Mouse (Mus musculus): ENCODE results near the gene Ppt2. TPM values are rescaled to one million over a fixed set of nuclear protein-coding genes. Genes with fewer than 3 reads are reported as not detected.

The Ppt2 gene
- polyA plus RNA-seq, 2 experiments from 2014 or later: 20.6 to 32.2 TPM

- no peak for ATAC-seq
Observed at GRCm38 (mm10) chr17:34637459-34637858, 9.1 kb upstream of the Ppt2 start.

GRCm38 (mm10) chr17:34635671-34636070, 7.4 kb upstream of the Ppt2 start:
- no peak for ATAC-seq

DNA sequence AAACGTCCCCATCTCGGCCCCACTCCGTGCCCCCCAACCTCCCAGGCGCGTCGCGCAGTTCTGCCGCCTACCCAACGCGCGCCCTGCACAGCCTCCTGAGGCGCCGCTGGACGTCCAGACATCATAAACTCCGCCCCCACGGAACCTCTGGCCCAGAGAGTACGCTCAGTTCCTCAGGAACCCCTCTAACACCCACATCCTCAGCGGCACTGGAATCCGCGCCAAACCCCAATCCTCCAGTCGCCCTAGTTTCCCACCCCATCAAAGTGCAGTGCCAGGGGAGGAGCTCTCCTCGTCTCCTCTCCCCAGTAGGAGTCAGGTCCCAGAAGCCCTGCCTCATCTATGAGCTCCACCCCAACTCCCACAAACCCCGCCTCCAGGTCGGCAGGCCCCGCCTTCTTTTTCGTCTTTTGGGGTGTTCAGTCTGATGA, 4.0 kb upstream of the Ppt2 start:
- ATAC-seq: peak; percentile 56

DNA sequence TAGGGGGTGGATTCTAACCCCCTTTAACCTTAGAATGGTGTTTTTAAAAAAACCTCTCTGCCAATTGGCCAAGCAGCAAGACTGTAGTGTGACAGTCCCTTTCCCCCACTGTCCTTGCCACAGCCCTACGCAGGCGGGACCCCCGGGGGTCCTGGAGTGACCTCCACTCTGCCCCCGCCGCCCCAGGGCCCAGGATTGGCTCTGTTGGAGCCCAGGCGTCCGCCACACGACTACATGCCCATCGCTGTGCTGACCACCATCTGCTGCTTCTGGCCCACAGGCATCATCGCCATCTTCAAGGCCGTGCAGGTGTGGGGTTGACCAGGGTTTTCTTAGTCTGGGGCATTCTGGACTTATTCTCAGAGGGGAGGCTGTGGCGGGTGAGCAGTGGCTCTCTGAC, 3.3 kb upstream of the Ppt2 start:
- no peak for ATAC-seq

GRCm38 (mm10) chr17:34630761-34631301, 2.5 kb upstream of the Ppt2 start:
- ATAC-seq: no peak

- peak; percentile 48 for ATAC-seq
Observed at GRCm38 (mm10) chr17:34629796-34630603, 1.7 kb upstream of the Ppt2 start.

DNA sequence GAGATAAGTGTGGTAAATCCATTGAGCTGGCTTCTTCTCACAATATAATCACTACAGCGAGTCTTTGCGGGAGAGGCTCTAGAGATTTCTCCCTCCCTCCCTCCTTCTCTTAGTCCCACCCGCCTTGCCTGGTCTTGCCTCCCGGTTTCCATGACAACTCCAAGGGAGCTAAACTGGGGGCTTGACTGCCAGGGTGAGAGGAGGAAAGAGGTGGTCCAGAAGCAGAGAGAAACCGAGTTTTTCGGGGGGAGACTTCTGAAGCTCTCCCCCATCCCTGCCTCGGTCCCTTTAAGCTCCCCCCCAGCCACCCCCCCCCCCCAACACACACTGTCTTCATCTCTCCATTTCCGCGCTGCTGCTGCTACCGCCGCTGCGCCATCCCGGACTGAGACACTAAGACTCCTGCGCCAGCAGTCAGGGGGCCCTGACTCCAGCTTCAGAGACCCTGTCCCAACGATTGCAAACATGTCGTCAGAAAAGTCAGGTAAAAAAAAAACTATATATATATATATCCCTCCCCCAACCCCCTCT, 976 bp upstream of the Ppt2 start, which contains the start of gene Prrt1:
Gene Prrt1, plus strand, starts transcription at position 313 of the 531 bp plus-strand sequence.
- no peak for ATAC-seq

GRCm38 (mm10) chr17:34628644-34628967, 296 bp upstream of the Ppt2 start:
- no peak for ATAC-seq

DNA sequence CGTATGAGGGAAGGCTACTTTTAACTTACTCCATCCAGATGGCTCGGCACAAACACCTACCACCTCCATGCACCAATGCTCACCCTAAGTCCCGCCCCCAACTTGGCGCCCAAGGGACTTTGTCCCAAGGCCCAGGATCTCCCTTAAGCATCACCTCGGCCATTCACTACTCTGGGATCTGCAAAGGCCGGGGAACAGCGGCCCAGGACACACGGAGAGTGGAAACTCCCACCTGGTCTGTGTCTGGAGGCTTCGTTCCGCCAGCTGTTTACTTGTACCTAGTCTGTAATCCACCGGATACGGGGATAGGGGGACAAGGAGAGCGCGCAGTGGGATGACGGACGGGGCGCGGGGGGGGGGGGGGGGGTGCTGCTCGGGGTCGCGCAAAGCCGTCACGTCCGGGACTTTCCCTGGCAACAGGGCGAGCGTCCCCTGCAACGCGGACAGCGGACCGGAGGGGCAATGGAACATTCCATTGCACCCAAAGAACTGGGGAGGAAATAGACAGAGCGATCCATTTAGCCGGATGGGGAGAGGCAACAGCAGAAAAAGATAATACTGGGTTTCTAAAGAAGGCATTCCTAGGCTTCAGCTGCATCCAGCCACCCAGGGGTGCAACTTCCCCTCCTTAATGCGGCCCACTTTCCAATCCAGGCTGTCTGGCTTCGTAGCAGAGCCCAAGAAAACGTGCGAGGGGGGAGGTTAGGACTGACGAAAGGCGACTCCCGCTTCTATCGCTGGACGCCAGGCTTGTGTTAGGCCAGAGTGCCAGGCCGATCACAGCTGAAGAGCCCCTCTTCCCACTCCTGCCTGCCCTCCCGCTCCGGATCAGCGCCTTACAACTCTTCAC, 992 bp downstream of the Ppt2 start:
- peak; percentile 62 for ATAC-seq

GRCm38 (mm10) chr17:34626773-34627092, 1.6 kb downstream of the Ppt2 start:
- ATAC-seq: peak; percentile 19

GRCm38 (mm10) chr17:34626062-34626772, 2.1 kb downstream of the Ppt2 start:
- no peak for ATAC-seq

GRCm38 (mm10) chr17:34624981-34625380, 3.3 kb downstream of the Ppt2 start:
- no peak for ATAC-seq

DNA sequence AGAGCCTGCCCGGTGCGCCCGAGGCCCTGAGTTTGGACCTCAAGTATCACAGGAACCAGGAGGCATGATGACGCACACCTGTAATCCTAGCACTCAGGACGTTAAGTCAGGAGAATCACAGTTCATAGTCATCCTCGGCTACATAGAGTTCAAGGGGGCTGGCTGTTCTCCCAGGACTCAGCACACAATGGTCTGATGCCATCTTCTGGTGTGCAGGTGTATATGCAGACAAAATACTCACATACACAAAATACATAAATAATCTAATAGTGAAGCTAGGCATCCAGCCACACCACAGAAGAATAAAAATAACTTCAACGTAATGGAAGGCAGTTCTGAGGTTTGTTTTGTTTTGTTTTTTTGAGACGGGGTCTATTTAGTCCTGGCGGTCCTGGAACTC, 5.1 kb downstream of the Ppt2 start:
- ATAC-seq: no peak

GRCm38 (mm10) chr17:34621006-34621405, 7.3 kb downstream of the Ppt2 start:
- no peak for ATAC-seq

DNA sequence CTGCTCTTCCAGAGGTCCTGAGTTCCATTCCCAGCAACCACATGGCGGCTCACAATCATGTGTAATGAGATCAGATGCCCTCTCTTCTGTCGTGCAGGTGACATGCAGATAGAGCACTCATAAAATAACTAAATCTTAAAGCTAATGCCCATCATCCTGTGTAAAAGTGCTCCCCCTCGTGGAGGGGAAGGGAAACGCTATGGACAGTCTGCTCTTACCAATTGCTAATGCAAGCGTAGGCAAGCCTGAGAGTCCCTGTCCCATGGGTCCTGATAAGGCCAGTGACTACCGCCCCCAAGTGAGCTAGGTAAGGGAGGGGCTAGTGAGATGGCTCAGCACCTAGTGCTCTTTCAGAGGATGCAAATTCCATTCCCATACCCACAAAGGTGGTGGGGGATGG, 9.3 kb downstream of the Ppt2 start:
- peak; percentile 84 for ATAC-seq

DNA sequence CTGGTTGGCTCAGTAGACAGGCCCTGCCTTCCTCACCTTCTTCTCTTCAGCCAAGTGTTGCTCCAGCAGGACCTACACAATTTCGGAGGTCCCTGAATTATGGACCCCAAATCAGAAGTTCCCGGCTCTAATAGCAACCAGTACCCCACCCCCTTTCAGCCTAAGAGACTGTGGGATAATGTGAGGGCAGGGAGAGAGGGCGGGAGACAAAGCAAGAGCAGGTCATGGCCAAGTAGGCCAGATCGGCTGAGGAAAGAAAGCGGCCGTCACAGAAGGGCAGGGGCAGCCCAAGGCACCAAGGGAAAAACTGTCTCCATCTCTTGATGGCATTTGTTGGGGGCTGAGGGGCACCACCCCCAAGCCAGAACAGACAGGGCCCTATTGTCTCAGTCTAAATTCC, 12.4 kb downstream of the Ppt2 start, which contains the start of gene Egfl8:
Gene Egfl8, minus strand, starts transcription at position 101 of the 400 bp plus-strand sequence.
- ATAC-seq: no peak

DNA sequence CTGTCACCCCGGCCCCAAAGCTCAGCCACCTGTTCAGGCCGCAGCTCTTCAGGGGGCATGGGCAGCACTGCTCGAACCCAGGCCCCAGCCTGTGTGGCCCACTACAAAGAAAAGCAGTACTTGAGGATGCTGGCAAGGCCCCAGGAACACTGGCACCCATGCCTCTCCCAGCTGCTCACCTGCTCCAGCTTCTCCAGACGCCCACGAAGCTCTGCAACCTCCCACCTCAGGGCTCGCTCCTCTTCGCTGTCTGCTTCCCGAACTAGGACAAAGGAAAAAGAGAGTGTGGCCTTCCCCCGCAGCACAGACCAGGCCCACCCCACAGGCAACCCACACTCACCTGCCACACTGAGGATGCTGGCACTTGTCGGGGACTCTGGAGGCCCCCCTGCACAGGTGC, 14.5 kb downstream of the Ppt2 start:
- no peak for ATAC-seq

DNA sequence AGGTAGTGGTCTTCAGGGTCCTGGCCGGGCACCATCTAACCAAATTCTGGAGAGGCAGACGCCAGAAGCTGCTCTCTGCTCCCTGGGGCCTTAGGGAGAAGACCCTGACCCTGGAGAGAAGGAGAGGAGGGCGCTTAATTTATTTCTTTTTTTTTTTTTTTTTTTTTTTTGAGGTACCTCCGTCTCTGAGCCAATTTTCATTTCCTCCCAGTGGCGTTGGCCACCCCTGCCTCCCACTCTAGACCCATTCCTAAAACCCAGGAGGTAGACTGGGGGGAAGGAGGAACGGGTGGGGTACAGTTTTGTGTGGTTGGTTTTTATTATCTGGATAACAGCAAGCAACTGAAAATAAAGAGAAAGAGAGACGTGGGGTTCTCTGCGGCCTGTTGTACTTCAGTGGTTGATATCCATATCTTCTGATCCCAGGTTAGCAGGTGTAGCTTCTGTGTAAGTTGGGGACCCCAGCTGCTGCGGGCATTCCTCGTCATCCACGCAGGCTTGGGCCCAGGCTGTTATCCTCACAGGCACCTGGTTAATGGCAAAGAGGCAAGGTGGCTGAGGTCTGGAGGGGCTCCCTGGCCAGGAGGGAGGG, 15.2 kb downstream of the Ppt2 start:
- ATAC-seq: no peak

DNA sequence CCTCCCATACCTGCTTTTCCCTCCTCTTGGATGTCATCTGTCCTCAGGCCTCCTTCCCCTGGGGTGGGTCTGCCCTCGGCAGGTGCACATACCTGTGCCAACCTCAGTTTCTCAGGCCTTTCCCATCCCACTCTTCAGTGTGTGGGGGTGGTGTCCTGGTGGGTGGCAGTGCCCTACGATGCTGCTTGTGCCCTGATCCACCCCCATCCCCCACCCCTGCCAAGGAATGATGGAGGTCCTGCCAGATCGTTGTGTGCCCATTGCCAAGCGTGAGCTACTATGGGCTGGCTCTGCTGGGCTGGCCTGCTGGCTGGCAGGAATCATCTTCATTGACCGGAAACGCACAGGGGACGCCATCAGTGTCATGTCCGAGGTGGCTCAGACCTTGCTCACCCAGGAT, 17.3 kb downstream of the Ppt2 start:
- no peak for ATAC-seq

GRCm38 (mm10) chr17:34607997-34608396, 20.3 kb downstream of the Ppt2 start:
- no peak for ATAC-seq

GRCm38 (mm10) chr17:34606186-34607039, 21.9 kb downstream of the Ppt2 start:
- ATAC-seq: no peak
